Comparison of ENCODE assay signal across 8 mouse cellular contexts in genomic region chr1:130575962-130576361, GRCm38 (mm10). TPM values are rescaled to one million over a fixed set of nuclear protein-coding genes. Genes with fewer than 3 reads are reported as not detected.
DNase-seq lines count a peak whose midpoint lies in the region; ATAC-seq and TF ChIP-seq lines count a peak whose summit lies in the region.

No protein-coding gene starts in this region.

- no peak for TF ChIP-seq CTCF in liver, adult 2 months (IDR thresholded peaks at IDR 0.05; ENCODE audit: low read depth, low read length)

- TF ChIP-seq POLR2A in liver, adult 2 months (IDR thresholded peaks at IDR 0.05; ENCODE audit: extremely low read depth, insufficient read depth, low read length) = no peak

- no peaks in the 10 kb centered on the region for H3K9me3 ChIP-seq in embryonic facial prominence, embryonic 11.5 days (replicated peaks; ENCODE audit: control insufficient read depth, low read length)
- H3K9me3 ChIP-seq in embryonic facial prominence, embryonic 10.5 days = no peaks in the 10 kb centered on the region
- no peaks in the 10 kb centered on the region for H3K9me3 ChIP-seq in liver, embryonic 11.5 days (ENCODE audit: control insufficient read depth, low read length)

- no peaks in the 10 kb centered on the region for H3K36me3 ChIP-seq in embryonic facial prominence, embryonic 11.5 days (replicated peaks; ENCODE audit: control insufficient read depth, insufficient read depth, low read depth, low read length)
- H3K36me3 ChIP-seq in embryonic facial prominence, embryonic 10.5 days (replicated peaks) = no peaks in the 10 kb centered on the region
- no peaks in the 10 kb centered on the region for H3K36me3 ChIP-seq in liver, adult 2 months (ENCODE audit: control insufficient read depth, insufficient read depth, low read length)
- H3K36me3 ChIP-seq in liver, embryonic 11.5 days (ENCODE audit: control insufficient read depth, insufficient read depth, low read length) = no peaks in the 10 kb centered on the region

- no peaks in the 10 kb centered on the region for H3K27me3 ChIP-seq in embryonic facial prominence, embryonic 11.5 days (ENCODE audit: control insufficient read depth, insufficient read depth, low read length)
- no peaks in the 10 kb centered on the region for H3K27me3 ChIP-seq in embryonic facial prominence, embryonic 10.5 days (replicated peaks; ENCODE audit: low read depth, poor library complexity, severe bottlenecking)
- H3K27me3 ChIP-seq in liver, adult 2 months (ENCODE audit: control insufficient read depth, insufficient read depth, low read length) = no peaks in the 10 kb centered on the region
- no peaks in the 10 kb centered on the region for H3K27me3 ChIP-seq in liver, embryonic 11.5 days (replicated peaks; ENCODE audit: control insufficient read depth, insufficient read depth, low read length)

- ATAC-seq in embryonic facial prominence, embryonic 11.5 days (replicated peaks; ENCODE audit: insufficient number of reproducible peaks, low FRiP score, low TSS enrichment, low read depth) = no peak
- no peak for ATAC-seq in liver, embryonic 11.5 days (replicated peaks; ENCODE audit: low FRiP score)
- ATAC-seq in activated CD4-positive, CD25-positive, alpha-beta regulatory T cell, adult 4 months = no peak

- no peaks in the 10 kb centered on the region for H3K4me1 ChIP-seq in embryonic facial prominence, embryonic 11.5 days (ENCODE audit: control insufficient read depth, insufficient read depth, low read length)
- H3K4me1 ChIP-seq in embryonic facial prominence, embryonic 10.5 days = no peaks in the 10 kb centered on the region
- no peaks in the 10 kb centered on the region for H3K4me1 ChIP-seq in liver, adult 2 months (ENCODE audit: control insufficient read depth, insufficient read depth, low read length)
- H3K4me1 ChIP-seq in liver, embryonic 11.5 days (replicated peaks; ENCODE audit: control insufficient read depth, insufficient read depth, low read length) = no peaks in the 10 kb centered on the region

- H3K4me3 ChIP-seq in embryonic facial prominence, embryonic 11.5 days (ENCODE audit: low read depth, low read length) = no peak overlapping the region
- no peak overlapping the region for H3K4me3 ChIP-seq in embryonic facial prominence, embryonic 10.5 days
- no peak overlapping the region for H3K4me3 ChIP-seq in liver, adult 2 months (ENCODE audit: insufficient read depth, low read depth, low read length)
- no peak overlapping the region for H3K4me3 ChIP-seq in liver, embryonic 11.5 days (ENCODE audit: low read depth, low read length)

- H3K9ac ChIP-seq in embryonic facial prominence, embryonic 11.5 days (replicated peaks; ENCODE audit: low read length) = no peak overlapping the region
- no peak overlapping the region for H3K9ac ChIP-seq in liver, adult 2 months (ENCODE audit: low read depth, low read length)
- no peak overlapping the region for H3K9ac ChIP-seq in liver, embryonic 11.5 days (ENCODE audit: low read depth, low read length)

- H3K79me2 ChIP-seq in liver, adult 2 months (ENCODE audit: control insufficient read depth, insufficient read depth, low read length) = no peaks in the 10 kb centered on the region

- no peak overlapping the region for H3K27ac ChIP-seq in embryonic facial prominence, embryonic 11.5 days (replicated peaks; ENCODE audit: low read depth, low read length)
- no peak overlapping the region for H3K27ac ChIP-seq in embryonic facial prominence, embryonic 10.5 days (replicated peaks)
- no peak overlapping the region for H3K27ac ChIP-seq in liver, adult 2 months (replicated peaks; ENCODE audit: insufficient read depth, low read depth, low read length)
- H3K27ac ChIP-seq in liver, embryonic 11.5 days (ENCODE audit: low read depth, low read length) = no peak overlapping the region

- H3K4me2 ChIP-seq in embryonic facial prominence, embryonic 11.5 days (ENCODE audit: low read depth, low read length) = no peak overlapping the region
- H3K4me2 ChIP-seq in liver, embryonic 11.5 days = no peak overlapping the region

- DNase-seq in embryonic facial prominence, embryonic 11.5 days (ENCODE audit: low spot score) = peak; percentile 67
- no peak for DNase-seq in embryonic facial prominence, embryonic 10.5 days (ENCODE audit: low spot score)
- DNase-seq in liver, adult 2 months (ENCODE audit: extremely low read depth, low read depth, low spot score) = peak; percentile 42
- no peak for DNase-seq in liver, embryonic 11.5 days (ENCODE audit: low spot score)
- DNase-seq in c-Kit-positive CD71-negative TER-119-negative erythroid progenitor cells, embryonic 14.5 days (ENCODE audit: low read depth) = peak; percentile 26
- DNase-seq in kidney, postnatal 4 days = peak; percentile 46 to 53
- peak; percentile 18 for DNase-seq in retina, adult 2 months (ENCODE audit: low read depth, low spot score)

RNA-seq across cellular contexts. Expression of gene Zp3r, which starts 53.5 kb away (rescaled TPM):
- not detected in 2 replicates for polyA plus RNA-seq in embryonic facial prominence, embryonic 11.5 days (2014; fragmentation: Nextera tagmentation; extraction: Ambion mirVana)
- polyA plus RNA-seq in embryonic facial prominence, embryonic 10.5 days (2016; fragmentation: Nextera tagmentation; extraction: Ambion mirVana) = not detected in 2 replicates
- total RNA-seq in liver, adult 2 months (2014; rRNA removed) = not detected in 2 replicates
- not detected in 2 replicates for polyA plus RNA-seq in liver, adult 2 months (2012; rRNA removed)
- polyA plus RNA-seq in liver, embryonic 11.5 days (2014; fragmentation: Nextera tagmentation; extraction: Ambion mirVana) = not detected in 2 replicates
- not detected for polyA plus RNA-seq in activated CD4-positive, CD25-positive, alpha-beta regulatory T cell, adult 4 months (2017; shearing (Covaris generic))

Comparison
In these comparisons a context has a peak if more than half of its experiments do, and no peak if none do; other contexts are left out.
1. DNase-seq: peak in embryonic facial prominence, embryonic 11.5 days (single experiment), liver, adult 2 months (single experiment), c-Kit-positive CD71-negative TER-119-negative erythroid progenitor cells, embryonic 14.5 days (single experiment), kidney, postnatal 4 days (2 of 2) and retina, adult 2 months (single experiment); none in embryonic facial prominence, embryonic 10.5 days (single experiment) and liver, embryonic 11.5 days (single experiment).